Mouse (Mus musculus) spleen, adult 2 months (tissue): ENCODE measurements around the gene Ucn2. TPM values are rescaled to one million over a fixed set of nuclear protein-coding genes. Genes with fewer than 3 reads are reported as not detected.

Source experiments
- DNase-seq, 2 experiments: peaks; one replicate each; pipeline versions ENCODE4 v3.0.0 to v3.0.0-alpha.2; 2012 to 2021; ENCODE audit warnings: low spot score in 2 of 2, low read depth in 1 of 2
- H3K27ac ChIP-seq: fragments of 200-500 bp; 2 replicates; pipeline ENCODE4 v1.5.1; 2012; ENCODE audit warnings: low read length, inconsistent platforms; ENCODE audit not compliant: insufficient read depth
- H3K27me3 ChIP-seq: fragments of 200-500 bp; 2 replicates; pipeline ENCODE4 v1.6.1; 2012; ENCODE audit warnings: mild to moderate bottlenecking, moderate library complexity, low read length, inconsistent platforms; ENCODE audit not compliant: control insufficient read depth, insufficient read depth
- H3K36me3 ChIP-seq: fragments of 200-500 bp; 2 replicates; pipeline ENCODE4 v1.6.1; 2012; ENCODE audit warnings: mild to moderate bottlenecking, low read length, inconsistent platforms; ENCODE audit not compliant: control insufficient read depth, insufficient read depth
- H3K4me1 ChIP-seq: fragments of 200-500 bp; 2 replicates; pipeline ENCODE4 v1.6.1; 2011; ENCODE audit warnings: inconsistent platforms; ENCODE audit not compliant: control insufficient read depth, insufficient read depth, insufficient read length
- H3K4me3 ChIP-seq: fragments of 200-500 bp; 2 replicates; pipeline ENCODE4 v1.5.1; 2011; ENCODE audit warnings: mild to moderate bottlenecking, inconsistent platforms; ENCODE audit not compliant: insufficient read depth, insufficient read length; ENCODE audit errors: extremely low read depth
- CTCF ChIP-seq: fragments of 200-500 bp; IDR thresholded peaks from 2 replicates; pipeline ENCODE4 v1.5.1; 2011; ENCODE audit warnings: mild to moderate bottlenecking, inconsistent platforms; ENCODE audit not compliant: insufficient read depth, insufficient read length, insufficient replicate concordance; ENCODE audit errors: extremely low read depth
- POLR2A ChIP-seq: fragments of 200-500 bp; IDR thresholded peaks from 2 replicates; pipeline ENCODE4 v1.6.1; 2011; ENCODE audit warnings: low read depth, low read length, inconsistent platforms
- WGBS: fragments of 180-500 bp; shearing (Covaris S2); methylation state at CpG from one replicate; pipeline ENCODE4 v1.1.7; 2018; 5-methylcytosine and 5-hydroxymethylcytosine counted together
- polyA plus RNA-seq: library from polyadenylated mRNA; depleted of rRNA; stranded (reverse); fragments of >200 nt; gene quantifications from 2 replicates; pipeline ENCODE4 v1.2.3, GENCODE M21; 2012; rRNA removed

The Ucn2 gene
- polyA plus RNA-seq, 1 experiment, result 0.92 TPM

DNA sequence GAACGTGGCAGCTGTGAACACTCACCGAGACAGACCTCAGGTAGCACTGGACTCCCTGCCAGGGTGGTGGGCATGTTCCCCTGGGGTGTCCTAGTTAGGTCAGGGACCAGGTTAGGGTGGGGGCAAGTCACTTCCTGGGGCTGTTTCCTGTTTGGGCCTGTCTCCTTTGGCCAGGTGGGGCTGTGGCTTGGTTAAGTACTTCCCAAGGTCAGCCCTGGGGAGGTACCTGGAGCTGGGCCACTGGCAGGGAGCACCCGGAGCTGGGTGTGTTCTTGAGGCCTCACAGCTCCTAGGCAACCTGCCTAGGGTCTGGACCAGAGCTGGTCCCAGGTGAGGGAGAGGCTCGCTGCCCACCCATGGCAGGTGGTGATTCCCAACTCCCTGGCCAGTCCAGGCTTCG lies 43.1 kb downstream of the Ucn2 start:
- TF ChIP-seq CTCF, result no peak
- TF ChIP-seq POLR2A, result no peak
- Histone ChIP-seq H3K4me1 (peaks cover 4% of the 10 kb centered on the region; the same call in 1 of the 2 replicates), H3K4me3 (no peak overlapping the region), H3K27ac (no peak overlapping the region), H3K36me3 (0 out of 2 replicates have a peak, but pooled peaks cover 2% of the 10 kb centered on the region), H3K27me3 (no peaks in the 10 kb centered on the region)
- DNase-seq, result no peak
- WGBS, result 68% methylated on average over 5 of the region's 5 CpGs

DNA sequence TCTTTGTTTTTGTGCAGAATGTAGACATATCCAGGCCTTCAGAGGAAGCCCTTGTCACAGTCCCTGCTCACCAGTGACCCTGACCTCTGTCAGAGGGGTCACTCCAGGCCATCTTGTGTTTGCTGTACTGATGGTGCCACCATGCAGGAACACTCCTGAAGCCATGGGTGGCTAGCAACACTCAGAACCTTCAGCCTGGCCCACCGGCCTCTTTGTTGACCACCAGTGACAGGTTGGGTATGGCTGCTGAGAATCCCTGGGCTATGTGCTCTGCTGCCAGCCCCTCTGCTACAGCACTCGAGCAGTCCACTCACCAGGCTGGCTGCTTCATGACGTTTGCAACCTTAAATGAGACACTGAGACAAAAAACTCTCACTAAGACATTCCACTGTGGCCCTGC lies 44.5 kb downstream of the Ucn2 start:
- Histone ChIP-seq H3K4me1 (peaks cover 4% of the 10 kb centered on the region; the same call in 1 of the 2 replicates), H3K4me3 (no peak overlapping the region), H3K27ac (no peak overlapping the region), H3K27me3 (no peaks in the 10 kb centered on the region), H3K36me3 (0 out of 2 replicates have a peak, but pooled peaks cover 2% of the 10 kb centered on the region)
- no peak for TF ChIP-seq POLR2A
- TF ChIP-seq CTCF, result no peak
- DNase-seq, result no peak
- WGBS, result 88% methylated on average over 3 of the region's 3 CpGs

- Histone ChIP-seq H3K27ac (no peak overlapping the region), H3K36me3 (0 out of 2 replicates have a peak, but pooled peaks cover 2% of the 10 kb centered on the region), H3K4me3 (no peak overlapping the region), H3K4me1 (peaks cover 4% of the 10 kb centered on the region; the same call in 1 of the 2 replicates), H3K27me3 (no peaks in the 10 kb centered on the region)
- DNase-seq, result no peak
- no peak for TF ChIP-seq CTCF
- TF ChIP-seq POLR2A, result no peak
- 90% methylated on average over 7 of the region's 7 CpGs for WGBS
These were observed 45.2 kb downstream of the Ucn2 start for GRCm38 (mm10) chr9:109031001-109031400.

DNA sequence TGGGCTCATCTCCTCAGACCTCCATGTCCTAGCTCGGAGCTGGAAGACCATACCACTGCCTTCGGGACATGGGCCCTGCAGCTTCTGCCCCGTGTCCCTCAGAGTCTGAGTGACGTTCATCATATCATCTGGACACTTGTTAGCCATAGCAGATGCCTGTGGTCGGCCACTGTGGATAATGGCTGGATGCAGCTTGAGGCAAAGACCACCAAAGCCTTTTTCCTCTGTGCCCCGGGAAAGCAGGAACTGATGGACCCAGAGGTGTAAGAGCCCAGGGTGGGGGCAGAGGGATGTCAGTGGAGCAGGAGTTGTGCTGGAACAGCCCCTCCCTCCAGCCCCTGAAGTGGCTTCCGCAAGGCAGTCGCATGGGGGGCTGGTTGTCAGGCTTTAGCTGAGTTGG lies 45.9 kb downstream of the Ucn2 start:
- WGBS, result 91% methylated on average over 8 of the region's 8 CpGs
- H3K36me3 ChIP-seq, result 0 out of 2 replicates have a peak, but pooled peaks cover 2% of the 10 kb centered on the region
- peaks cover 4% of the 10 kb centered on the region; the same call in 1 of the 2 replicates for H3K4me1 ChIP-seq
- no peaks in the 10 kb centered on the region for H3K27me3 ChIP-seq
- H3K4me3 ChIP-seq, result no peak overlapping the region
- DNase-seq, result no peak
- TF ChIP-seq POLR2A, result no peak
- no peak for TF ChIP-seq CTCF
- no peak overlapping the region for H3K27ac ChIP-seq

DNA sequence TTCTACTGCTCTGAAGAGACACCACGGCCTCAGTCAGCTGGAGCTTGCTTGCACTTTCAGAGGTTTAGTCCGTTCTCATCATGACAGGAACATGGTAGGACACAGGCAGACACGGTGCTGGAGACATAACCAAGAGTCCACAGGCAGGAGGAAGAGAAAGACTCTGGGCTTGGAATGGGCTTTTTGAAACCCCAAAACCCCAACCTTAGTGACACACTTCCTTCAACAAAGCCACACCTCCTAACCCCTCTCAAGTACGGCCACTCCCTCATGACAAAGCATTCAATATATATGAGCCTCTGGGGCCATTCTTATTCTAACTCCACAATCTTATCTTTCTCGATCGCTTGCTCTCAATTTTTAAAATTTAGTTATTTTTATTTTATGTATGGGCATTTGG lies 46.6 kb downstream of the Ucn2 start:
- Histone ChIP-seq H3K27ac (no peak overlapping the region), H3K4me3 (no peak overlapping the region), H3K27me3 (no peaks in the 10 kb centered on the region), H3K4me1 (peaks cover 4% of the 10 kb centered on the region; the same call in 1 of the 2 replicates), H3K36me3 (0 out of 2 replicates have a peak, but pooled peaks cover 2% of the 10 kb centered on the region)
- DNase-seq, result no peak
- TF ChIP-seq CTCF (no peak), POLR2A (no peak)
- WGBS, result 74% methylated on average over 6 of the region's 6 CpGs

Other genes with a start within 250 kb of the Ucn2 start
- 35.9 and 43.2 TPM in 2 replicates for gene Ip6k2, start 202.2 kb upstream of the Ucn2 start, polyA plus RNA-seq
- gene Nckipsd, start 177.6 kb upstream of the Ucn2 start, polyA plus RNA-seq, result 26.4 and 35.1 TPM in 2 replicates
- gene Celsr3, start 159.7 kb upstream of the Ucn2 start, polyA plus RNA-seq, result 0.83 and 1.2 TPM in 2 replicates
- gene Slc26a6, start 132.7 kb upstream of the Ucn2 start, polyA plus RNA-seq, result 13.0 and 14.9 TPM in 2 replicates
- gene Tmem89, start 71.4 kb upstream of the Ucn2 start, polyA plus RNA-seq, result 0.12 and 0.41 TPM in 2 replicates
- 213 and 285 TPM in 2 replicates for gene Uqcrc1, start 49.4 kb upstream of the Ucn2 start, polyA plus RNA-seq
- 14.0 and 14.4 TPM in 2 replicates for gene Col7a1, start 32.4 kb upstream of the Ucn2 start, polyA plus RNA-seq
- gene Pfkfb4, start 5.8 kb downstream of the Ucn2 start, polyA plus RNA-seq, result 22.6 and 25.4 TPM in 2 replicates
- gene Shisa5, start 52.6 kb downstream of the Ucn2 start, polyA plus RNA-seq, result 4,319 and 4,795 TPM in 2 replicates
- 137 and 262 TPM in 2 replicates for gene Trex1, start 73.7 kb downstream of the Ucn2 start, polyA plus RNA-seq
- 16.2 and 17.0 TPM in 2 replicates for gene Atrip, start 88.1 kb downstream of the Ucn2 start, polyA plus RNA-seq
- 5.1 and 5.2 TPM in 2 replicates for gene Ccdc51, start 96.5 kb downstream of the Ucn2 start, polyA plus RNA-seq
- 10.2 and 16.4 TPM in 2 replicates for gene Tma7, start 96.6 kb downstream of the Ucn2 start, polyA plus RNA-seq
- 10.4 TPM in 2 replicates for gene Plxnb1, start 109.4 kb downstream of the Ucn2 start, polyA plus RNA-seq
- gene Fbxw21, start 176.0 kb downstream of the Ucn2 start, polyA plus RNA-seq, result not detected in 2 replicates
- gene Fbxw13, start 210.0 kb downstream of the Ucn2 start, polyA plus RNA-seq, result 0.37 TPM in 1 of 2 replicates, not detected in the other
- not detected in 2 replicates for gene Fbxw20, start 248.7 kb downstream of the Ucn2 start, polyA plus RNA-seq